Mouse (Mus musculus) ES-Bruce4 (cell line): ENCODE results near the gene Dnah14.

ENCODE experiments used
- CTCF ChIP-seq: IDR thresholded peaks from one replicate; pipeline ENCODE4 v1.8.1; 2011; ENCODE audit warnings: low read depth, low read length
- EP300 ChIP-seq: IDR thresholded peaks from 2 replicates; pipeline ENCODE4 v1.6.1; 2011; ENCODE audit warnings: low read depth, low read length; ENCODE audit not compliant: insufficient read depth
- POLR2A ChIP-seq: IDR thresholded peaks from one replicate; pipeline ENCODE4 v1.8.1; 2011; ENCODE audit warnings: low read length; ENCODE audit not compliant: insufficient read depth

DNA sequence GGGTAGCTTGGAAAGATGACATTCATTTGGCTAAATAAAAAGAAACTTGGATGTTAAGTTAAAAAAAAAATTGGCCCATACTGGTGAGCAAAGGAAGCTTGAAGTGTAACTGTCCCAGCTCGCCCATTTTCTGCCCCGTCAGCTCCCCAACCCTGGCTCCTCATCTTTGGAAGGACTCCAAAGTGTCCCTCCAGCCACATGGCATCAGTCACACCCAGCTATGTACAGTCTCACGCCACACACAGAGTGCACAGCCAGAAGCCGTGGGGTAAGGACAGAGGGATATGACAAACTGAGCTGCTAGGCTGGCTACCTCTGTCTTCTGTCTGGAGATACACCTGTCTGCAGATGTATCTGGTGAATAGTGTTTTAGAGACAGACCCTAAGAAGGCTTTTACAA, 224.3 kb downstream of the Dnah14 start:
- TF ChIP-seq CTCF (no peak), EP300 (no peak), POLR2A (no peak)
